Mouse (Mus musculus): ENCODE data around the gene Fxyd1.

DNA sequence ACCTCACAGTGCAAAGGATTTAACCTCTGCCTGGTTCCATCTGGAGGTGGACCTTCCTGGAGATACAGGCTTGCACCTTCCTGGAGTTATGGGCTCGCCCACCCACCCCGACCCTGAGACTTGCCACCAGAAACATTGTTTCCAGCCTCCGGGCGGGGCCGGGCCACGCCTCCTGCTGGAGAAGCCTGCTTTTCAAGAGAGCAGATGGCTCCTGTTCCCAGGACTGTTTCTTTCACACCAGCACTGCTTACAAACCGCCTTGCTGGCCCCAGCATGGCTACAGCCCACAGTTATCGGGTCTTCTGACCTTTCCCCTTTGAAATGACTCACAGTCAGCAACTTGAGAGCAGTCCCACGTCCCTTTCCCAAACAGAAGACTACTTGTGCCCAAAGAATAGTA is 15.3 kb upstream of the Fxyd1 start:
- TF ChIP-seq TAL1 (IDR thresholded peaks at IDR 0.05; ENCODE audit: low read length) (no peak), GATA1 (IDR thresholded peaks at IDR 0.05; ENCODE audit: low read length) (no peak)
